In the genomic region with DNA sequence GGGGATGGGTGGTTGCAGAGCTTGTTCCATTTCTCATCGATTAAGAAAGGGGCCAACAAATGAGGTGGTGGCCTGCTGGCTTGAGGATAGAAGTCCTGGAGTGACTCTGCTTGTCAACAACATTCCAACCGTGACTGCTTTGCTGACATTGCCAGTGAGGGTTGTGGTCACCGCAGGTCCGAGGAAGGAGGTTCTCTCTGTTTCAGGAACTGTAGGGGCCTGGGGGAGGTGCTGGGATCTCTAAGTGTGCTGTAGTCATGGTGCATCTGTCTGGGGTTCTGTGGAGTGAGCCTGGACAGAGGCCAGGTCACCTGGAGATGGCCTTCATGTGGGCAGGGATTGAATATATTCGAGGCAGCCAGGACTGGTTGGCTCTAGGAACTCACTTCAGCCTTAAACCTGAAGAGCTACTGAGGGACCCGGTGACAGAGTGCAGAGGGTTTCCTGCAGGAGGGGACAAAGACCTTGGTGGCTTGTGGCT, we compare ENCODE assay signal across 11 mouse cellular contexts. TPM values are rescaled to one million over a fixed set of nuclear protein-coding genes. Genes with fewer than 3 reads are reported as not detected.
DNase-seq lines count a peak whose midpoint lies in the region; ATAC-seq and TF ChIP-seq lines count a peak whose summit lies in the region.
"Had no signal": no experiment of that assay in that cellular context is flagged by ENCODE, and none has a peak within 500 bp of the region (broad histone marks: within the 10 kb centered on the region; RNA-seq: fewer than 3 reads in every experiment).

No protein-coding gene starts in this region.

- intact Hi-C loops in left cerebral cortex, adult 2 months (cut with DNase I), result loop anchor here (2.0 kb wide), 1 partner anchor 24 kb away; no protein-coding TSS in a partner anchor

- DNase-seq in left cerebral cortex, adult 2 months (ENCODE audit: extremely low spot score in 1 of 2, low spot score in 2 of 2), result no peak
- DNase-seq in left cerebral cortex, adult 18-20 months (ENCODE audit: low spot score in 2 of 2), result no peak
- peak; percentile 60 to 65 for DNase-seq in cerebellum, postnatal 25 days
- no peak for DNase-seq in urinary bladder, postnatal 14 days (ENCODE audit: low spot score)
- DNase-seq: right cerebral cortex, postnatal 14 days; thymus, adult 18-20 months had no signal

- ATAC-seq in forebrain, embryonic 13.5 days, result no peak
- no peak for ATAC-seq in forebrain, embryonic 15.5 days (replicated peaks)
- ATAC-seq in kidney, embryonic 16.5 days (ENCODE audit: low FRiP score, low TSS enrichment), result no peak
- no peak for ATAC-seq in intestine, postnatal 0 days

- 0 out of 2 replicates have a peak overlapping the region, but pooled peaks have one; percentile 0 for H3K27ac ChIP-seq in forebrain, embryonic 13.5 days
- H3K27ac ChIP-seq in forebrain, embryonic 15.5 days (replicated peaks), result no peak overlapping the region
- H3K27ac ChIP-seq in left cerebral cortex, adult 2 months, result peak overlapping the region; percentile 71
- 0 out of 2 replicates have a peak overlapping the region, but pooled peaks have one; percentile 17 for H3K27ac ChIP-seq in kidney, embryonic 16.5 days (ENCODE audit: low read length)
- no peak overlapping the region for H3K27ac ChIP-seq in intestine, postnatal 0 days (ENCODE audit: low read depth, low read length)
- H3K27ac ChIP-seq: liver, embryonic 15.5 days had no signal

- peaks cover 4% of the 10 kb centered on the region; the same call in 1 of the 2 replicates for H3K36me3 ChIP-seq in forebrain, embryonic 13.5 days (ENCODE audit: poor library complexity, severe bottlenecking)
- H3K36me3 ChIP-seq in forebrain, embryonic 15.5 days, result no peaks in the 10 kb centered on the region
- H3K36me3 ChIP-seq in kidney, embryonic 16.5 days (ENCODE audit: insufficient read depth, low read length), result no peaks in the 10 kb centered on the region
- no peaks in the 10 kb centered on the region; the same call in 1 of the 2 replicates for H3K36me3 ChIP-seq in intestine, postnatal 0 days (ENCODE audit: control insufficient read depth, insufficient read depth)
- H3K36me3 ChIP-seq: liver, embryonic 15.5 days had no signal

- no peaks in the 10 kb centered on the region for H3K9me3 ChIP-seq in forebrain, embryonic 13.5 days (replicated peaks)
- no peaks in the 10 kb centered on the region for H3K9me3 ChIP-seq in forebrain, embryonic 15.5 days
- H3K9me3 ChIP-seq in kidney, embryonic 16.5 days (ENCODE audit: low read length), result no peaks in the 10 kb centered on the region
- H3K9me3 ChIP-seq in intestine, postnatal 0 days (ENCODE audit: control insufficient read depth), result no peaks in the 10 kb centered on the region
- H3K9me3 ChIP-seq: liver, embryonic 15.5 days had no signal

- peaks cover 73% of the 10 kb centered on the region for H3K4me1 ChIP-seq in forebrain, embryonic 13.5 days
- peaks cover 75% of the 10 kb centered on the region for H3K4me1 ChIP-seq in forebrain, embryonic 15.5 days
- H3K4me1 ChIP-seq in kidney, embryonic 16.5 days (ENCODE audit: insufficient read depth, low read length), result peaks cover 90% of the 10 kb centered on the region
- H3K4me1 ChIP-seq in intestine, postnatal 0 days (replicated peaks; ENCODE audit: control insufficient read depth, insufficient read depth, low read length), result peaks cover 34% of the 10 kb centered on the region

- no peak overlapping the region for H3K9ac ChIP-seq in forebrain, embryonic 13.5 days
- H3K9ac ChIP-seq in forebrain, embryonic 15.5 days (replicated peaks), result no peak overlapping the region
- 0 out of 2 replicates have a peak overlapping the region, but pooled peaks have one; percentile 32 for H3K9ac ChIP-seq in kidney, embryonic 16.5 days (replicated peaks; ENCODE audit: low read length)
- H3K9ac ChIP-seq in intestine, postnatal 0 days (ENCODE audit: low read depth, low read length), result no peak overlapping the region
- H3K9ac ChIP-seq: liver, embryonic 15.5 days had no signal

- 57% methylated on average over 6 of the region's 6 CpGs for WGBS in forebrain, embryonic 13.5 days
- 59% methylated on average over 6 of the region's 6 CpGs for WGBS in forebrain, embryonic 15.5 days
- 23% methylated on average over 6 of the region's 6 CpGs for WGBS in kidney, embryonic 16.5 days
- 48% methylated on average over 6 of the region's 6 CpGs for WGBS in intestine, postnatal 0 days

- no peak overlapping the region for H3K4me2 ChIP-seq in forebrain, embryonic 13.5 days
- H3K4me2 ChIP-seq in forebrain, embryonic 15.5 days (replicated peaks), result no peak overlapping the region
- H3K4me2 ChIP-seq in kidney, embryonic 16.5 days (replicated peaks; ENCODE audit: low read depth, low read length), result no peak overlapping the region
- no peak overlapping the region for H3K4me2 ChIP-seq in intestine, postnatal 0 days (replicated peaks; ENCODE audit: low read depth)
- H3K4me2 ChIP-seq: liver, embryonic 15.5 days had no signal

- H3K4me3 ChIP-seq in forebrain, embryonic 13.5 days, result no peak overlapping the region
- no peak overlapping the region for H3K4me3 ChIP-seq in forebrain, embryonic 15.5 days
- H3K4me3 ChIP-seq in left cerebral cortex, adult 2 months, result no peak overlapping the region
- H3K4me3 ChIP-seq in kidney, embryonic 16.5 days (ENCODE audit: low read length), result no peak overlapping the region
- no peak overlapping the region for H3K4me3 ChIP-seq in intestine, postnatal 0 days (ENCODE audit: low read depth, low read length)
- H3K4me3 ChIP-seq: liver, embryonic 15.5 days had no signal

- no peak for TF ChIP-seq CTCF in left cerebral cortex, adult 2 months (IDR thresholded peaks at IDR 0.05)
- TF ChIP-seq CTCF in intestine, postnatal 0 days (IDR thresholded peaks at IDR 0.05; ENCODE audit: low read depth), result no peak

- H3K27me3 ChIP-seq in forebrain, embryonic 13.5 days, result no peaks in the 10 kb centered on the region
- H3K27me3 ChIP-seq in forebrain, embryonic 15.5 days, result no peaks in the 10 kb centered on the region
- H3K27me3 ChIP-seq in kidney, embryonic 16.5 days (ENCODE audit: insufficient read depth, low read length), result no peaks in the 10 kb centered on the region
- H3K27me3 ChIP-seq in intestine, postnatal 0 days (replicated peaks; ENCODE audit: control insufficient read depth, insufficient read depth, low read length), result no peaks in the 10 kb centered on the region
- H3K27me3 ChIP-seq: liver, embryonic 15.5 days had no signal

RNA-seq across cellular contexts. Expression of a gene that starts 25.8 kb away (rescaled TPM):
- polyA plus RNA-seq in forebrain, embryonic 13.5 days (2015; fragmentation: Nextera tagmentation; extraction: Ambion mirVana), result 30.1 and 31.6 TPM in 2 replicates
- polyA plus RNA-seq in forebrain, embryonic 15.5 days (2015; fragmentation: Nextera tagmentation; extraction: Ambion mirVana), result 48.8 and 52.9 TPM in 2 replicates
- 10 to 100 TPM; 46.2 to 51.7 TPM for total RNA-seq in left cerebral cortex, adult 2 months (2021)
- total RNA-seq in left cerebral cortex, adult 18-20 months (2021), result 10 to 100 TPM; 44.2 to 49.4 TPM
- polyA plus RNA-seq in kidney, embryonic 16.5 days (2015; fragmentation: Nextera tagmentation; extraction: Ambion mirVana), result 12.1 and 14.9 TPM in 2 replicates
- polyA plus RNA-seq in intestine, postnatal 0 days (2015; fragmentation: Nextera tagmentation; extraction: Ambion mirVana), result 5.6 and 6.4 TPM in 2 replicates

RNA-seq across cellular contexts. Expression of a gene that starts 49.7 kb away (rescaled TPM):
- 6.6 and 7.1 TPM in 2 replicates for polyA plus RNA-seq in forebrain, embryonic 13.5 days (2015; fragmentation: Nextera tagmentation; extraction: Ambion mirVana)
- 5.8 and 7.2 TPM in 2 replicates for polyA plus RNA-seq in forebrain, embryonic 15.5 days (2015; fragmentation: Nextera tagmentation; extraction: Ambion mirVana)
- 1 to 10 TPM; 3.7 to 4.6 TPM for total RNA-seq in left cerebral cortex, adult 2 months (2021)
- 1 to 10 TPM; 4.3 to 5.3 TPM for total RNA-seq in left cerebral cortex, adult 18-20 months (2021)
- polyA plus RNA-seq in kidney, embryonic 16.5 days (2015; fragmentation: Nextera tagmentation; extraction: Ambion mirVana), result 3.5 and 3.9 TPM in 2 replicates
- 0.33 and 0.39 TPM in 2 replicates for polyA plus RNA-seq in intestine, postnatal 0 days (2015; fragmentation: Nextera tagmentation; extraction: Ambion mirVana)

Comparison
In these comparisons a context has a peak if more than half of its experiments do, and no peak if none do; other contexts are left out.
1. H3K27ac ChIP-seq: peak in forebrain, embryonic 13.5 days (single experiment), left cerebral cortex, adult 2 months (single experiment) and kidney, embryonic 16.5 days (single experiment); none in forebrain, embryonic 15.5 days (single experiment) and intestine, postnatal 0 days (single experiment).
2. DNase-seq: peak in cerebellum, postnatal 25 days (2 of 2); none in left cerebral cortex, adult 2 months (0 of 2), left cerebral cortex, adult 18-20 months (0 of 2) and urinary bladder, postnatal 14 days (single experiment).